Mouse (Mus musculus): ENCODE results near the gene Zfp428.

The Zfp428 gene

DNA sequence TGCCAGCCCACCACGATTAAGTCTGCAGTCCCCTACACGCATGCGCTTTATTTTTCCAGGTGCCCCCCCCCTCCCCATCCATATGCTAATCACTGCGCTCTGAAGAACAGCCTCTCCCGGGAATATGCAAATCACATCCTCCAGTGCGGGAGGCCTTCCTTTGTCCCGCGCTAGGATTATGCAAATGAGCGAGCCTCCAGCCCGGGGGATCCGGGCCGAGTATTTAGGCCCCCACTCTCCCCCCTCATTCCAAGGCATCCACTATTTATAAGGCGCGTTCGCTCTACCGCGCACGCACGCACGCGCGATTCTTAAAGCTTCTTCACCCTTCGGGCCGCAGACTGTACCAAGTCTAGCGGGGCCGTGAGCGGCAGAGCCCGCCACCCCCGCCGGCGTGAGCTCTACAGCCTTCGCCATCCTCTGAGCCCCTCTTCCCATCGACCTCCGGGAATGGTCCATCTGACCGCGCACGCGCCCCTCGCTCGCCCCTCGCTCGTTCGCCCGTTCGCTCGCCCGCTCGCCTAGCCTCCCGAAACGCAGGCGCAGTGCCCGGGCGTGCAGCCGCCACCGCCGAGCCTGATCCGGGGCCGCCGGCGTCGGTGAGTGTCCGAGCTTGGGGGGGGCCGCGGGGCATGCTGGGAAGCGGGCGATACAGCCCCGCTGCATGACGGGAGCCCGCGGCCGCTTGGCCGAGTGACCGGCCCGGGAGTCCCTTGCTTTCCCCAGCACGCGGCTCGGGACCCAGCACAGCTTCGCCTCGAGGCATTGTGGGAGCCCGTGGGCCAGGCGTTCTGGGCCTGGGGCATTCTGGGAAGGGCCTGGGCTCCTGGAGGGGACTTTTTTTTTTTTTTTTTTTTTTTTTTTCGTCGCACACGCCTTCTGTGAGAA lies at the start of gene Zfp428:
Gene Zfp428, plus strand, starts transcription at position 169 of the 888 bp plus-strand sequence.
- DNase-seq (ENCODE audit: low read depth, low spot score) = peak; percentile 87

GRCm38 (mm10) chr7:24457726-24458370 lies 49.0 kb upstream of the Zfp428 start:
- no peak for DNase-seq (ENCODE audit: low read depth, low spot score)

DNA sequence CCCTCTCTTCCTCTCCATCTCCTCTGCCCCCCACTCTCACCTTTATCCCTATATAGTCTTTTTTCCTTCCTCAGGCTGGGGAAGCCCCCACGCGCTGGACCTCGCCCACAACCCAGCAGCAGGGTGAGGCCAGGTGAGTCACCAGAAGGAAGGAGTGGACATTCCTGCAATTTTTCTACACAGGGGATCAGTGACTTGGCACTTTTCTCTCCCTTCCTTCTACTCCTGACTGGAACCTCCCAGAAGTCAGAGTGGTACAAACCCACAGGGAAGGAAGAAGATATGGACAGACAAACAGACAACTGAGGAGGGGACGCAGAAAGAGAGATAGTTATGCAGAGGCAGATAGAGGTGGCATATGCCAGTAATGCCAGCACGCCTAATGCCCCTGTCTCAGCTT lies 47.4 kb upstream of the Zfp428 start:
- no peak for DNase-seq (ENCODE audit: low read depth, low spot score)

DNA sequence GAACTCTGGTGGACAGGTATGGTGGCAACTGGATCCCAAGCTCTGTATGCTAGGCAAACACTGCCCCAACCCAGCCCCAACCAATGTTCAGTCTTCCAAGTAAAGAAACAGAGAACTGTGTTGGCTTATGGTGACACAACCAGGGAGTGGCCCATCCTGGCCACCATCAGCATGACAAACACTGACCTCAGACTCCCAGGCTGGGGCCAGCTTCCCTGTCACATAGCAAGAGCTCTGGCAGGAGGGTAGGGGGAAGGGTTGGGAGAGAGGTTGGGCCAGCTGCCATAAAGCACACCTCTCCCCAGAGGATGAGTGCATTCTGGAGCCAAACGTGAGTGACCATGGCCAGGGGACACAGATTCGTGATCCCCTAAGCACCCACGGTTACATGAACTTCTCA lies 47.0 kb upstream of the Zfp428 start:
- DNase-seq (ENCODE audit: low read depth, low spot score) = no peak

DNA sequence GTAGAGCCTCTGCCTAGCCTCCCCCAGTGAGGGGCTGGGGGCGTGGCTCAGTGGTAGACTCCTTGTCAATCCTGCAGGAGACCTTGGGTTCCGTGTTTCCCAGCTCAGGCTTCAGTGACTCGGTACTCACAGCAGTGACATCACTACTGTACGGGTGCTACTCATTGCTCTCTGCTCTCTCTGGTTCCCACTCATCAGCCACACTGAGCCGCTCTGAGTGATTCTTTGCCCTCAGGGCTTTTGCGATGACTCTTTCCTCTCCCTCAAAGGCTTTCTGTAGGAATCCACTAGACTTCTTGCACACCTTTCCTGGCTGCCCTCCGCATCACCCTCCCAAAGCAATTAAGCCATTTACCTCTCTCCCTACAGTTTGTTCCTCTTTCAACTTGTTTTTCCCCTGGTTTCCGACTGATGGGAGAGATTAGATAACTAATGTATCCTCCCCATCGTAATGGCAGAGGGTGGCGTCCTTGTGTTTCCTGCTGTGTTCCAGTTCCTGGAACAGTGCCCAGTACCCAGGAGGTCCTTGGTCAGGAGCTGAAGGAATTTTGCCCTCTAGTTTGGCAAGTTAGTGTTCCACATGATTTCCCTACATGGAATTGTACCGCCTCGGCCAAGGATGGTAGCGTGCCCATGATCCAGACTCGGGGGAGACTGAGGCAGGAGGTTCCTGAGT lies 45.3 kb upstream of the Zfp428 start:
- DNase-seq (ENCODE audit: low read depth, low spot score) = no peak

- DNase-seq (ENCODE audit: low read depth, low spot score) = no peak
Observed at GRCm38 (mm10) chr7:24462388-24463319, 44.2 kb upstream of the Zfp428 start, which contains the start of gene Plaur. TSS of gene Plaur (plus strand) at chr7:24462484.

DNA sequence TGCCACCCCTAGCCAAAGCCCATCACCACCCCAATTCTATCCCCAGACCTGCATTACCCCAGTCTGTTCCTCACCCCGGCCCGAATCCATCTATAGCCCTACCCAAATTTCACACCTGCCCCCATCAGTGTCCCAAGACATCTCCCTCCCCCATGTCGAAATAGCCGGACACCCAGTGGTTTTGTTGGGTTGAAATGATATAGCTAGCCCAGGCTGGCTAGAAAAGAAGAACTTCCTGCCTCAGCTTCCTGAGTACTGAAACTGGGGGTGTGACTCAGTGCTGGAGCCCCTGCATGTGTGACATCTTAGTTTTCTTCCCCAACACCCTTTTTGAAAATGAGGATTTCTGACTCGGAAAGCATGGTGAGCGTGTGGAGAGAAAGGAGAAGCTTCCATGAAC lies 40.0 kb upstream of the Zfp428 start:
- DNase-seq (ENCODE audit: low read depth, low spot score) = no peak

GRCm38 (mm10) chr7:24467886-24468285 lies 38.9 kb upstream of the Zfp428 start:
- no peak for DNase-seq (ENCODE audit: low read depth, low spot score)

DNA sequence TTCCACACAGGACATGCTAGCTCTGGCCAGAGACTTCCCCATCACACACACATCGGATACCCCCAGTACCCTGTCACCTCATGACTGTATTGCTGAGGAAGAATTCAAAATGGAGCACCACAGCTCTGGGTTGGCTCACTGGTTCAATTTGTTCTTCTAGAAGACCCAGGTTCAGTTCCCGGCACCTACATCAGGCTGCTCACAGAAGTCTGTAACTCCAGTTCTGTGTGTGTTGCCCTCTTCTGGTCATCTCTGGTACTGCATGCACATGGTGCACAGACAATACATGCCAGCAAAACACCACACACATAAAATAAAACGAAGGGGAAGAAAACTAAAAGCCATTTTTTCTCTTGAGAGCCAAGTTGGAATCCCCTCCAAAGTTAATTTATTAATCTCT lies 37.7 kb upstream of the Zfp428 start:
- no peak for DNase-seq (ENCODE audit: low read depth, low spot score)

DNA sequence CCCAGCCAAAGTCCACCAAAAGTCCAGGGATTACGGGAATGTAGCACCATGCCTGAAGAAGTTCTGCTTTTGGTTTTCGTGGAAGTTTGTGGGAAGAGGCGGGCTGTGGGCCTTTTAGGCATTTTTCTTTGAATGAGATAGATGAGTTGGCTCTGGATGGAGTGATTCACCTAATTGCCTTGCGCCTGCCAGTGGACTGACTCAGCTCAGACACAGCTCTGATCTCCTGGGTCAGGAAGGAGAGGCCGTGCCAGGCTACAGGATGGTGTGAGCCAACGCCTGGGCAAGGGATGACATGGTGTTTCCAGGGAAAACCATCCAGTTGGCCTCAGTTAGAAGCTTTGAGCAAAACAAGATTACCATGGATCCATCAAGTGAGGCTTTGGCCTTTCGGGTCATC lies 36.5 kb upstream of the Zfp428 start:
- DNase-seq (ENCODE audit: low read depth, low spot score) = no peak

GRCm38 (mm10) chr7:24472442-24472841 lies 34.4 kb upstream of the Zfp428 start:
- no peak for DNase-seq (ENCODE audit: low read depth, low spot score)

DNA sequence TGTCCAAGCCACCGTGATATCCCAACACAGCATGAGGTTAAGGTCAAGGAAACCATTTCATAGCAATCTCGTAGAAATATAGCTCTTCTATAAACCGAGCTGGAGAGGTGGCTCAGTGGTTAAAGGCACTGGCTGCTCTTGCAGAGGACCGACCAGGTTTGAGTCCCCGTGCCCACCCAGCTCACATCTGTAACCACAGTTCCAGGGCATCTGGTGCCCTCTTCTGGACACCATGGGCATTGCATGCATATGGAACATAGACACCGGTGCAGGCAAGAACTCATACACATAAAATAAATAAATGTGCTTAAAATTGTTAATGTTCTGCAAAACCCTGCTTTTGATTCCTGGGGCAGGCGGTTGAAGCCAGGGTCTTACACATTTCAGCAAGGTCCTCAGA lies 33.9 kb upstream of the Zfp428 start:
- DNase-seq (ENCODE audit: low read depth, low spot score) = no peak

- DNase-seq (ENCODE audit: low read depth, low spot score) = peak; percentile 65
Observed at GRCm38 (mm10) chr7:24473913-24474529, 32.8 kb upstream of the Zfp428 start.

DNA sequence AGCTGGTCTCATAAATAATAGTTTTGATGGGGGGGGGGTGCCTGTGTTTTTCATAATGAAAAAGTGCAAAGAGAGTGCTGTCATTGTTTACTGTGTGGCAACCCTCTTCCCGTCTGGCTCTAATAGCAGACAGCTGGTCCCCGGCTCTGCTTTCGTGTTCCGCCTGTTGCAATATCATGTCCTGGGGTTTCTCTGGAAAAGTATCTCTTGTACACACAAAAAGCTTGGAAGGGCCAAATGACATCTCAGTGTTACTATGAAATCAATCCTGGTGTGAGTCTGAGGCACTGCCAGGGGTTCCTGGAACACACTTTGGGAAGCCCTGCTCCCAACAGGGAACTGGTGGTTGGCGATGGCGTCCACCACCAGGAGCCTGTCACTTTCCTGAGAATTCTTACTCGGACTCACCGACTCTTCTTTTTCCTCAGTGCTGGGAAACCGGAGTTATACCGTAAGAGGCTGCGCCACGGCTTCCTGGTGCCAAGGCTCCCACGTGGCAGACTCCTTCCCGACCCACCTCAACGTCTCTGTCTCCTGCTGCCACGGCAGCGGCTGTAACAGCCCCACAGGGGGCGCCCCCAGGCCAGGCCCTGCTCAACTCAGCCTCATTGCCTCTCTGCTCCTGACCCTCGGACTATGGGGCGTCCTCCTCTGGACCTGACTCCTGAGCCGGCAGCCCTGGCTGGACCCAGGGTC lies 31.8 kb upstream of the Zfp428 start:
- no peak for DNase-seq (ENCODE audit: low read depth, low spot score)

DNA sequence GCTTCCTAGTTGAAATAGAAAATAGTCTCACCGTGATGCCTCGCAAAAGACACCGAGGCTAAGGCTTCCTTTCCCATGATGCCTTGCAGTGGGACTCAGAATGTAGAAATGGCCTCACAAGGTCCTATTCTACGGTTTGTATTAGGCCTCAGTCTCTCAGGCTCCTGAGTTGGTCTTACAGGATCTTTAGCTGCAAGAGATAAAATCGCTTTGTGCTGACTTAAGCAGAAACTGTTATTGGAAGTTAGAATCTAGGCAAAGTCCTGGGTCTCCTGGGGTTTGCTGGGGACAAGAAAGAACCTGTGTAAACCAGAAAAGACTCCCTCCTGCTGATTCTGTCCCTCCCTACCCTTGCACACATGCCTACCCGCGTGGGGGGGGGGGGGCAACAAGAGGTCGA lies 30.5 kb upstream of the Zfp428 start:
- no peak for DNase-seq (ENCODE audit: low read depth, low spot score)

DNA sequence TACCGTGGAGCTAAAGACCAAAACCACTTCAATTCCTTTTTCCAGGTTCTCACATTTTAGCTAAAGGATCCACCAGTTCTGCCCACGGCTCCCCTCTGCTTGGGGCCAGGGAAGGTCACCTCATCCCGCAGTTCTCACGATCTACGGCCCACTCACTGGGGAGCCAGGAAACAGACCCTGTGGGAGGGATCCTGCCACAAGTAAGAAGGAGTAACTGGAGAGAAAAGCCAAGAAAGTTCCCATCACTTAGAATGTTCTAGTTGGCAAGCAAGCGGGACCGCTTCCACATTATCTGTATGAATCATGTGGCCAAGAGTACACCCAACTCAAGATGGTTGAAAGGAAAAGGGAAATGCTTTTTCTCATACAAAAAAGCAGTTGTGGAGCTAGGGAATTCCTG lies 29.9 kb upstream of the Zfp428 start:
- DNase-seq (ENCODE audit: low read depth, low spot score) = no peak

- no peak for DNase-seq (ENCODE audit: low read depth, low spot score)
Observed at GRCm38 (mm10) chr7:24478911-24479310, 27.9 kb upstream of the Zfp428 start.

DNA sequence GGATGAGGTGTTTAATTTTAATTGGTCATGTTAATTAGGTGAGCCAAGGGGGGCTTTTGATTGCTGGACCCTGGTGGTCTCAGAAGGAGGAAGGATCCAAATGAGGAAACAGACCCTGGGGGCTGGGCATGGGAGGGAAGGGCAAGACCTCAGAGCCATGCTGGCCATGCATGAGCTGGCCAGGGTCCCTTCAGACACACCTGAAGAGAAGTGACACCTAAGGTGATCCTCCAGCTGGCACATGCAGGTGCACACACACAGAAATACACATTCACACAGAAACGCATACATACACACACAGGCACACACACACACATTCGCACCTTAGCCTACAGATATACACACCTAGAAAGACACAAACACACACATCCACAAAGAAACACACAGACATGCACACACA lies 27.1 kb upstream of the Zfp428 start:
- DNase-seq (ENCODE audit: low read depth, low spot score) = no peak

DNA sequence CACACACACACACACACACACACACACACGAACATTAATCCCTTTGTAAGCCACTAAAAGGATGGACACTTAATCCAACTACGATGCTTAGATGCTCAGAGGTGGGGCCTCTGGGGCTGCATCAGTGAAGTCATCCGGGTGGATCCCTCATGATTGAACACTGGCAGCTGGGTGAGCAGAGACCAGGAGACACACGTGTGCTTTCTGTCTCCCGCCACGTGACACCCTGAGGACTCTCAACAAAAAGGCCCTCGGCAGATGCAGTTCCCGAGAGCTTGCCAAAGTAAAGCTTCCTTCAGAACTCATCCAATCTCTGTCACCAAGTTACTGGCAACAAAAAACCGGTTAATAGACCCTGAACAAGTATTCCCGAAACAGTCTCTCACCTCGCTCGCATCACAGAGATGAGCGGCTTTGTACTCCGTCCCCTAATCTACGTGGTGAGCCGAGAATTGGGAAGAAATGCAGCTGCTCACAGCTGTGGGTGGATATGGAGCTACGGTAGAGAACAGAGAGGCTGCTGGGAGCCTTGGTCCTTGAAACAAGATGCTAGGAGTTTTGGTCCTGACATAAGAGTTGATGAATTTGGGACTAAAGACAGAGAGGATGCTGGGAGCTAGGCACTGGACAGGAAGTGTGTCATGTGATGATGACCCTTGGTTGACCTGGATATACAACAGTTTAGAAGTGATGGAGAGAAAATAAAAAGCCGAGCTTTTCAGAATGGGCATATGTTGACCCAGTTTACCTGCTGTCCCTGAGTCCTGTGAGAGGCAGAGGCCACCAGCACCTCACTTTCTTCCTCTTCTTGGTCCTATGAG lies 26.5 kb upstream of the Zfp428 start:
- peak; percentile 70 for DNase-seq (ENCODE audit: low read depth, low spot score)

Measured in retina, postnatal 7 days (tissue).